Mouse (Mus musculus) layer of hippocampus, postnatal 25 days (tissue): Measurements from ENCODE around the gene Mcemp1. TPM values are rescaled to one million over a fixed set of nuclear protein-coding genes. Genes with fewer than 3 reads are reported as not detected.

Experiments used
- DNase-seq, 2 experiments: peaks; one replicate each; pipeline ENCODE4 v3.0.0; 2022; ENCODE audit warnings: mixed read lengths in 2 of 2, low spot score in 1 of 2; ENCODE audit errors: extremely low spot score in 1 of 2
- total RNA-seq, 2 experiments: library from RNA; stranded (reverse); gene quantifications; 2 replicates each; pipeline ENCODE4 v1.2.3; 2021

Gene Mcemp1
- not detected for total RNA-seq

DNA sequence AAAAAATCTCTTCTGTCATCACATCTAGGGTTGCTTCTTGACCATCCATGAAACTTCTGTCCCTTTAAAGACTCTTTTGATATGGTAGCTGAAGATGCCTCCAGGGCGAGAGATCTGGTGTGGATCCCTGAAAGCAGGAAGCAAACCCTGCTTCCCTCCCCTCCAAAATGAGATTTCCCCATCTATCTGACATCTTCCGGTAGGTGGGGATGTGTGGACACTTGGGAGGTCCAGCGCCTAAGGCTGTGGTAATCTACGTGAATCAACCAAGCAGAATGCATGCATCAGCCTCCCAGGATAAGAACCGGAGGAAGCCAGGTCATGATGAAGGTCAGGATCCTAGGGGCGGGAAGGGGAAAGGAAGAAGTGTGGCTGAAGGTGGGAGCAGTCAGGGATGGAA lies at the start of gene Mcemp1:
Gene Mcemp1 (plus strand): TSS at position 248 of the 400 bp plus-strand sequence.
- no peak for DNase-seq

DNA sequence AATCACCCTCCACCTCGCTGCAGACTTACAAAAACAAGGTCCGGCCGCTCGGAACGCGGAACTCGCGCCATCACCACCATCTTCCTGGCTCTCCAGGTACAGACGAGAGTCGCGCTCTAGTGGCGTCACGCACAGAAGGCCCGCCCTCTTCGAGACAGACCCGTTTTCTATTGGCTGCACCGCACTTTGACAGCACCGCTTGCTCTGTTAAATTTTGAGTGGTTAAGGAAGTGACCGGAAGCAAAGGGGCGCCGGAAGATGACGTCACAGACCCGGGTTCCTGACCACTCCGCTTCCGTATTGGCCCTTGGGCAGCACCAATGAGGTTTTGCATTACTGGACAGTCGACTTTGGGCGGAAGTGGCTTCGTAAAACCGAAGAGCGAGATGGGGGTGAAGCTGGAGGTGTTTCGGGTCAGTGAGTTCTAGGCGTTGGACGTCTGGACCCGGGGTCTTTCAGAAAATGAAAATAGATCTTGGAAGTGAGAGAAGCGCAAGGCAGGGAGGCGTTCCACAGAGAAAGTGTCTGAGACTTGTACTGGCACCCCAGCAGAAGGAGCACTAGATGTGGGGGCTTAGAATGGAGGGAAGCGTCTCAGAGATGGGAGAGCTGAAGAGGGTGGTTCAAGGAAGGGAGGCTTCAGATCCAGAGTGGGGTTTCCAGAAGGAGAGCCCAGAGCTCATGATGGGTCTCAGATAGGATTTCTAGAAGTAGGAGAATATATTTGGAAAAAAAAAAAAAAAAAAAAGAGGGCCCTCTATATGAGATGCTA lies 44.2 kb upstream of the Mcemp1 start, which contains the start of the genes Xab2 and Pet100:
Gene Xab2 (minus strand): TSS at position 118 of the 772 bp plus-strand sequence.
Gene Pet100 (plus strand): TSS at position 350 of the 772 bp plus-strand sequence.
- peak; percentile 96 to 97 for DNase-seq

DNA sequence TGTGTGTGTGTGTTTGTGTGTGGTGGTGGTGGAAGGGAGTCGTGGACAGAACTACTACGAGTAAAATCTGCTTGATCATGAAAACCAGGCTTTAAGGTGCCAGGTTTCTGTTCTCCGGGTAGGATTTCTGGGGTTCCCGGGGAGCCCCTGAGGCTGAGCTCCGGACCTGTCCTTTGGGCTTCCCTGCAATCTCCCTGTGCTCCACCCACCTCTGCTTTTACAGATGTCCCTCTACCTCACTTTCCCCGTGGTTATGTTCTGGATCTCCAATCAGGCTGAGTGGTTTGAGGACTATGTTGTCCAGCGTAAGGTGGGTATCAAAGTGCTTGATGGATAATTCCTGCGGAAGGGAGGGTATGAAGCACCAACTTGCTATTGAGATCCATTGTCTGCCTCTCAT lies 43.4 kb upstream of the Mcemp1 start:
- no peak for DNase-seq

DNA sequence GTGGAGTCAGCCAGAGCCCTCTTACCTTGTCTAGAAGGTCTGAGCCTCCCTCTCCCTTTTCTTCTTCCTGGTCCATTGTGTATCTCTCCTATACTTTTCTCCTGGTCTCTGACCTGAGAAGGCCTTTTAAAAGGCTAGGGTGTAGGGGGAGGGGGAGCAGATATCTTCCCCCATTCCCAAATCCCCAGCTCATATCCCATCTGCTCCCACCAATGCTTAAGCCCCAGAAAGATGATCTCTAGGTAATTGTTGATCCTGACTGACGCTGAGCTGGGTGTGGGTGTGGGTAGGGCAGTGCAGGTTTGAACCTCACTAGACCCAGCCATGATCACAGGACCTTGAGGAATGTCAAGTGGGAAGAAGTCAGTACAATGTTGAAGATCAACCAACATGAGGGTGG lies 40.1 kb upstream of the Mcemp1 start, which contains the start of gene Pcp2:
Gene Pcp2 (minus strand): TSS at position 101 of the 400 bp plus-strand sequence.
- DNase-seq: no peak

DNA sequence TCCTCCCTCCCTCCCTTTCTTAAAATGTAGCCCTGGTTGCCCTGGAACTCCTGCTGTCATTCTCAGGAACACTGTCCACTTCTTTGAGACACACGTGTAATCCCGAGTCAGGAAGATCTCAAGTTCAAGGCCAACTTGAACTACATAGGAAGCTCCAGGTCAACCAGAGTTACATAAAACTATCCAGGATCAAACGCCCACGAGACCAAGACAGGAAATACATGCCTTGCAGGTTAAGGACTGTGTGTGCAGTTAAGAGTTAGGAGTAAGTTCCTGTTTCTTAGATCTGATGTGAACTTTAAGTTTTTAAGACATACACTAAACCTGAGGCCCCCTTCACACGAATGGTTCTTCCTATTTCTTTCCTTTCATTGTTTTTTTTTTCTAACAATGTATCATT lies 38.6 kb upstream of the Mcemp1 start:
- DNase-seq: no peak

DNA sequence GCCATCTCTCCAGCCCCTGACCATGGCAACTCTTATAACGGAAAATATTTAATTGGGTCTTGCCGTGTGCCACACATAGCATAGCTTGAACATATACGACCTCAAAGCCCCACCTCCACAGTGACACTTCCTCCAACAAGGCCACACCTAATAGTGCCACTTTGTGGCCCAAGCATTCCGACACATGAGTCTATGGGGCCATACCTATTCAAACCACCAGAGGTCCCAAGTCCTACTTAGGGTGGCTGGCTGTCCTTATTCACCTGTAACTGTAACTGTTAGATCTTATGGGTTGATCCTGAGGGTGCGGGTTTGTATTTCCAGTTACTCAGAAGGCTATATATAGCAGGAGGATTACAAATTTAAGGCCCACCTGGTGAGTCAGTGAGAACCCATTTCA lies 37.5 kb upstream of the Mcemp1 start:
- DNase-seq: no peak

DNA sequence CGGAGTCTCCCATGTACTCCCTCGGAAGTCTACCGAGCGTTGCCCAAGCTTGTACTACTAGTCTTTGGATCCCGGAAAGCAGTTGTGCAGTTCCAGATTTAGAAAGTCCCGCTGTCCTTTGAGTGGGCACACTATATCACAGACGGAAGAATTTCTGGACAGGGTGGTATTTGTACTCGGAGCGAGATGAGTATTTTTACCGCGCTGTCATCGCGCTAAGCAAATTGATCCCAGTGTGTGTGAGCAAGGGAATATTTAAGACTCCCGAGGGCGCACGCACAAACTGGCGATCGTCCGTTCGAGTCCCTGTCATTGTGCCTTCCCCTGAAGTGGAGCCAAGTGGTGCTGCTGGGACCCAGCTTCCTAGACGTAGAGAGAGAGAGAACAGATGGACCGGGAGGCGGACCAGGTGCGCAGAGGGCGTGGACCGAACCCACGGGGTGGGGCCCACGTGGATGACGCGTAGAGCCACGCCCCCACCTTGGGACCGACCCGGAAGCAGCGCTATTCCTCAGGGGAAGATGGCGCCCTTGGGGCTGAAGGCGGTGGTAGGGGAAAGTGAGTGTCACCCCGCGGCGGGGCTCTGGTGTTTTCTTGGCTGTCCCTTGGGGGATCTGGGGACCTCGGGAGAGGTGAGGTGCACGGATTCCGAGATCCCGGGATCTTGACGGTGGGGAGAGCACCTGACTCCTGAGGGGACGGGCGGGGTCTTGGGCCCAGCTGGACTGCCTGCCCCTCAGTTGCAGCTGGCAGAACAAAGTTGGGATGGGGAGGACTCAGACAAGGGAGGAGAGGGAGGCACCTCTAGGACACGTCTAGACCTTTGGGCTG lies 34.7 kb upstream of the Mcemp1 start, which contains the start of gene Stxbp2:
Gene Stxbp2 (plus strand): TSS at position 309 of the 831 bp plus-strand sequence.
- peak; percentile 56 to 58 for DNase-seq

DNA sequence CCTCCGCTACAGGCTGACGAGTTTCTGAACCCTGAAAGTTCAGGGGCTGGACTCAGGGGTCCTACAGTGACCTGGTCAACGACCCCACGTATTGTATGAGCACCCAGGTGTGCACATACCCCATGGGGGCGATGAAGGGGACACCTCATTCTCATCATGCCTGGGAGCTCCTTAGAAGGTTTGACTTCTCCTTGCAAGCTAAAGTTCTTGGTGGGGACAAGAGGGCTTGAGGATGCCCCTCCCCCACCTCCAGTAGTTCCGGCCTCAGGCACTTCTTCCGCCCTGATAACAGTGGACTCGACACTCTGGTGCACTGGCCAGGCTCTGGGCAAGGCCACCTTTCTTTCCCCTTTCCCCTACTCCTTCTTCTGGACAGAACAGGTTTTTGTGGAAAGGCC lies 34.1 kb upstream of the Mcemp1 start:
- DNase-seq: no peak

DNA sequence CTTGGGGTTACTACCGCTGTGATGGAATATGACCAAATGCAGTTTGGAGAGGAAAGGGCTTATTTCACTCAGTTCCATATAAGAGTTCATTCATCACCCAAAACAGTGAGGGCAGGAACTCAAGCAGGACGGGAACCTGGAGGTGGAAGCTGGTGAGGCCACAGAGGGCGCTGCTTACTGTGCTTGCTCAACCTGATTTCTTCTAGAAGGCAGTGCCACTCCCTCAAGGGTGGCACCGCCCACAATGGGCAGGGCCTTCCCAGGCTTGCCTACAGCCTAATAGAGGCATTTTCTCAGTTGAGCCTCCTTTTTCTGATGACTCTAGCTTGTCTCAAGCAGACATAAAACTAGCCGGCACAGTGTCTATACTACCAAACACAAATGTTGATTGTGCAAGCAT lies 19.8 kb upstream of the Mcemp1 start:
- DNase-seq: no peak

DNA sequence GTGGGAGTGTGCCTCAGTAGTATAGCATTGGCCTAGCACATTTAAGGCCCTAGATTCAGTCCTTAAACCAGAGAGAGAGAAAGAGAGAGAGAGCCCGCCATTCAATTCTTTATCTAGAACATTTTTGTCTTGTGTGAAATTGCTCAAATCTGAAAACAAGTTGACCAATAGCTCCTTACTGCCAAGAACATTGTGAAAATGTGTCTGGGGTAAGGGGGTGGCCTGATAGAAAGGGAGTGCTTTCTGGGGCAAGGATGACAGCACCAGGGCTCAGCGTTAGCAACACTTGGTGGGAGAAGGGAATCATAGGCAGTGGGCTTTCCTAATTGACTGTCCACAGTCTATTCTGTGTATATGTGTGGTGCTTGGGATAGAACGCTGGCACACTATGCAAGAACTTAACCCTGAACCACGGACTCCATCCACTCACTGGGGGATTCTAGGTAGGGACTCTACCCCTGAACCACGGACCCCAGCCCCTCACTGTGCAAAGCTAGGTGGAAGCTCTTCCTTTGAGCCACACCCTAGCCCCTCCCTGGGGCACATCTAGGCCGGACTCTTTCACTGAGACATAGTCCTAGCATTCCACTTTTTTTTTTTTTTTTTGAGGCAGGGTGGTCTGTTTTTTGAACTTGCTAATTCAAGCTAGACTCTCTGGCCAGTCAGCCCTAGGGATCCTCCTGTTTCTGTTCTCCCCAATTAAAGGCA lies 18.6 kb upstream of the Mcemp1 start:
- DNase-seq: no peak

DNA sequence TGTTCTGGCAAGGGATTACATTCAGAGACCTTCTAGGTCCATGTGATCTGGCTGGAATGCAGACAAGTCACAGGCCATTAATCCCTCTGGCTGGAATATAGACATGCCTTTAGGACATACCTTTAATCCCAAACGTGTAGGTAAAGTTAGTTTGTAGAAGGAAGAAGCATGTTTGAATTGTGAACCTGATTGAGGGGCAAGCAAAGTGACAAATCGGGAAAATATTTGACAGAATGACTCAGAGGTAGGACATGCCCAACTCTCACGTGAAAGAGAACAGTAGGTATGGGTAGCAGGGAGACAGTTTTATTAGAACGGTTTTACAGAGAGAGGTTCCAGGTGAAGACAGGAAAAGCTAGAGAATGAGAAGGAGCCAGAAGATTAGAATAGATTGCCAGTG lies 18.0 kb upstream of the Mcemp1 start:
- DNase-seq: no peak

DNA sequence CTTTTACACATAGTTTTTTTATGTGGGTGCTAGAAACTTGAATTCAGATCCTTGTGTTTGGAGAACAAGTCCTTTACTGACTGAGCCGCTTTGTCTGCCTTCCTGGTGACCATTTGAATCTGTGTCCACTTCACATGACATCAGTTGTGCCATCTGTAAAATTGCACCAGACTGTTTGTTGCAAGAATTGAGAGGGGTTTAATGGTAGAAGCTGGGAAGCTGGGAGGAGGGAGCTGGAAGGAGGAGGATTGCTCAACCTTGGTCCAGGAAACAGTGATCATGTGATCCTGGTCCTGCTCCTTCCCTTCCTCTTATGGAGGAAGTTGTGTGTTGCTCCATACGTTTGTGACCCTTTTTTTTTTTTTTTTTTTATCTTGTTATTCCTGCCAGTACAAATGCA lies 17.3 kb upstream of the Mcemp1 start:
- DNase-seq: no peak

DNA sequence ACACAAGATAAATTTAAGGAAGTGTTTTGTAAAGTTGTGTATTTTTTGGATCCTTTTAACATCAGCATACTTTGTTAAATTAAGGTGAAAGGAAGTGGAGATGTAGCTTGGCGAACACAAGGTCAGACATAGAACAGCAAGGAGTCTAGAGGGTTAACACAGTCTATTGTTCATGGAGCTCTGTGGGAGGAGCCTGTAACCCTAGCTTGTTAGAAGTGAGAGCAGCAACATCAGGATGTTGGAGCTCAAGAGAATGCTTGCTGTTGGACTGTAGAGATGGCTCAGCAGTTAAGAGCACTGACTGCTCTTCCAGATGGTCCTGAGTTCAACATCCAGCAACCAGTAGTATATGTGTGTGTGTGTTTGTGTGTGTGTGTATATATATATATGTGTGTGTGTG lies 16.6 kb upstream of the Mcemp1 start:
- no peak for DNase-seq

DNA sequence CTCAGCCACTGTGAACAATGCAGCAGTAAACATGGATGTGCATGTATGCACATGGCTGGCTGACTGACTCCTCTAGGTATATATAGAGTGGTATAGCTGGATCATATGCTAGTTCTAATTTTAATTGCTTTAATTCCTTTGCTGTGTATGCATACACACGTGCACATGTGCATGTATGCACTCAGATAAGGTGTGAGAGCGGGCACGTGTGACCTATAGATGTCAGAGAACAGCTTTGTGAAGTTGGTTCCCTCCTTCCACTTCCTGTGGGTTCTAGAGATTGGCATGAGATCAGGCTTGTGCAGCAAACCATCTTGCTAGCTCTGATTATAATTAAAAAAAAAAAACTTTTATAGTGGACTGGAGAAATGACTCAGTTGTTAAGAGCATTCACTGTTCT lies 12.7 kb upstream of the Mcemp1 start:
- no peak for DNase-seq

DNA sequence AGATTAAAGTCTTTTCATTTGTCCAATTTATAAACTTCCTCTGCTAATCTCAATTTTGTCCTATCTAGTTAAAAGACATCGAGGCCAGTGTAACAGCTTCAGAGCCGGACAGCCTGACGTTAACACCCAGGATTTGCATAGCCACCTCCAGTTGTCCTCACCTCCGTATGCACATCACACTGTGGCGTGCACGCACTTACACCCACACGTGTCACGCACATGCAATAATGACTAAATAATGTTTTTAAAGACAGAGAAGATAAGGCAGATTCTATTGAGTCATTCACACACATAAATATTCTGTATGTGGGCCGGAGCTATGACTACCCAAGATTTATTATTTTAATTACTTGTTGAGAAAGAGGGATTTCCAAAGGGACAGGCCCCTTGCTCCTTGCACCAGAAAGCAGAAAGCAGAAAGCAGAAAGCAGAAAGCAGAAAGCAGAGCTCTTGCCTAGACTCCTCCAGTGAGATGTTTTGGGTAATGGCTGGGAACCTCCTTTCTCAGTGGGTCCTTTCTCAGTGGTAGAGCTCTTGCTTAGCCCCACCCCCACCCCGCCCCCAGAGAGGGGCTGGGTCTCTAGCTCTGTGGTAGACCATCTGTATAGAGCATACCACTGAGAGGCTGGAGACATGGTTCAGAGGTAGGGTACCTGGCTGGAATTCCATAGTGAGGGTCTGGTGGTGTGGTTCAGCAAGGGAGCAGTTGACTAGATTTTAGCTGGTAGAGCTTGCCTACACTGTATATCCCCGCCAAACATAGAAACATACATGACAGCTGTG lies 10.6 kb upstream of the Mcemp1 start:
- DNase-seq: no peak

DNA sequence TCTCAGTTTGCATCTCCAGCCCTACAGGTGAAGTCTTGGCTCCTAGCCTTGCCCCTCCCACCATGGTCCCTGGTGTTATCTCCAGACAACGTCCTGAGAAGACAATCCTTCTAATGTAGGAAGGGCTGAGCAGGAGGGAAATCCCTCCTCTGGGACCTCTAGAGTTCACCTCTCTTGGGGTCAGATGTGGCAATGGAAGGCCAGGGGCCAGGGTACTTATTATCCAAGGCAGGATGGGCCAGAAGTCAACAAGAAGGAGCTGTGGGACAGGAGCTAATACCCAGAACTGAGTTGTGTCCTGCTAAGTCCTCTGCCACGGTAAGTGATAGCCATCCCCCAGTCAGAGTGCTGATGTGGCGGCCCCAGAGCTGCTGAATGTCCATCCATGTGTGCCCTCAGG lies 10.0 kb upstream of the Mcemp1 start, which contains the start of gene Retn:
Gene Retn (plus strand): TSS at position 245 of the 400 bp plus-strand sequence.
- no peak for DNase-seq

DNA sequence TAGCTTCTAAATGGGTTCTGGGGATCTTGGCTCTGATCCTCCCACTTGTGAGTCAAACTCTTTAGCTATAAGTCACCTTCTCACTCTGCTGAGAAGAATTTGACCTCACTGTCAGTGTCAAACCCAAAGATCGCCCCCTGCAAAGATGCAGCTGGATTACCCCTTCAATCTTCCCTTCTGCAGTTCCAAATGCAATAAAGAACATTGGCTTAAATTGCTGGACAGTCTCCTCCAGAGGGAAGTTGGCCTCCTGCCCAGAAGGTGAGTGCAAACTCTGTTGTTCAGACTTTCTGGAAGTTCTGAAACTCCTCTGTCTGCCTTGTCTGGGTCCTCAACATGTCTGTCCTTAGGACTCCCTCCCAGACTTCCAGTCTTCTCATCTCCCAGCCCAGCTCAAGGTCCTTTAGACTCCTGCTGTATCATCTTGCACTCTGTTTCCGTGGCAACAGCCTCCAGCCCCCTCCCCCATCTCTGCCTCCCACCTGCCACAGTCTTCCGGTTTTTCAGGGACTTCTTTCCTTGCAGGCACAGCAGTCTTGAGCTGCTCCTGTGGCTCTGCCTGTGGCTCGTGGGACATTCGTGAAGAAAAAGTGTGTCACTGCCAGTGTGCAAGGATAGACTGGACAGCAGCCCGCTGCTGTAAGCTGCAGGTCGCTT lies 8.7 kb upstream of the Mcemp1 start:
- DNase-seq: no peak

DNA sequence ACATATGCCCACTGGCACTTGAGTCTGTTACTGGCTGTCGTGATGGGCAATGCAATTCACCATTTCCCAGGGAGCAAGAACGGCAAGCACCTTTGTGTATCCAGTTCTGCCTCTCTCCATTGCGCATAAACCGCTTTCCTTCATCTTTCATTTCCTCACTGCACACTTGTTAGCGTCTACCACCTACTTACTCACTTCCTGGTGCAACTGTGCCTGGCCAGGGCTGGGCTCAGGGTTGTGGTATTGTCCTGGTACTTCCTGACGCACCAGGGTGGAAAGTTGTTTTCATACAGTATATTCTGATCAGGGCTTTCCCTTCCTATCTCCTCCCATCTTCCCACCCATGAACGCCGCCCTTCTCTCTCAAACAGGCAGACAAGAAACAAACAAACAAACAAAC lies 4.7 kb upstream of the Mcemp1 start:
- DNase-seq: no peak

DNA sequence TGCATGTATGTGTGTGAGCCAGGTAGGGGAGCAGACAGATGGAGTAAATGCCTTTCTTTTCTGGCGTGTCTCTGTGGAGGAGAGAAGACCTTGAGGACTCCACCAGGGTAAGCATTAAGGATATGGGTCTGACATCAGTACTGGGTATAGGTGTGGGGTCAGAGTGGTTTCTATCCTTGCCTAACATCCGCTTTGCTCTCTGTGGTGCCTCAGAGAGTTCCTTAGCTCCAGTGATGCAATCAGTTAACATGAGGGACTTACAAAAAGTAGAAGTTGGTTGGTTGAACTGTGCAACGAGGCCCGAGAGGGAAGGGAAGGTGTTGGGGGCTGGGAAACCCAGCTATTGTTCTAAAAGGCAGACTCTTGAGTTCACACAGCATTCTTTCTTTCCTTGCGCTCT lies 1.1 kb upstream of the Mcemp1 start:
- no peak for DNase-seq
